Mouse (Mus musculus): Measurements from ENCODE around the gene Ccdc142. TPM values are rescaled to one million over a fixed set of nuclear protein-coding genes. Genes with fewer than 3 reads are reported as not detected.

Gene Ccdc142
- polyA plus RNA-seq, 1 experiment from 2014 or later: 1.9 TPM

- H3K4me1 ChIP-seq: peaks cover 69% of the 10 kb centered on the region
- 2% methylated on average over 52 of the region's 52 CpGs for WGBS (ENCODE audit: insufficient replicate concordance)
Measured at GRCm38 (mm10) chr6:83121863-83122710, 20.7 kb downstream of the Ccdc142 start.

GRCm38 (mm10) chr6:83122961-83123360 lies 21.6 kb downstream of the Ccdc142 start:
- Histone ChIP-seq H3K4me1 (peaks cover 60% of the 10 kb centered on the region), H3K4me3 (peak overlapping the region; percentile 74)

More at GRCm38 (mm10) chr6:83121863-83122710, 20.7 kb downstream of the Ccdc142 start:
- Histone ChIP-seq H3K9me3 (replicated peaks) (no peaks in the 10 kb centered on the region), H3K36me3 (peaks cover 36% of the 10 kb centered on the region), H3K9ac (peak overlapping the region; percentile 88), H3K27me3 (replicated peaks) (no peaks in the 10 kb centered on the region), H3K27ac (peak overlapping the region; percentile 96), H3K4me3 (peak overlapping the region; percentile 74), H3K4me2 (peak overlapping the region; percentile 95)
- ATAC-seq: peak; percentile 40

GRCm38 (mm10) chr6:83124851-83125312 lies 23.5 kb downstream of the Ccdc142 start:
- Histone ChIP-seq H3K9me3 (replicated peaks) (no peaks in the 10 kb centered on the region), H3K4me2 (peak overlapping the region; percentile 93), H3K9ac (peak overlapping the region; percentile 87), H3K27me3 (replicated peaks) (no peaks in the 10 kb centered on the region), H3K36me3 (peaks cover 9% of the 10 kb centered on the region), H3K27ac (peak overlapping the region; percentile 89), H3K4me1 (peaks cover 43% of the 10 kb centered on the region), H3K4me3 (peak overlapping the region; percentile 87)
- ATAC-seq: peak; percentile 9; the same call in 1 of the 2 replicates
- under 1% methylated on average over 30 of the region's 30 CpGs for WGBS (ENCODE audit: insufficient replicate concordance)

More at GRCm38 (mm10) chr6:83122961-83123360, 21.6 kb downstream of the Ccdc142 start:
- no peaks in the 10 kb centered on the region for H3K9me3 ChIP-seq (replicated peaks)
- ATAC-seq: no peak
- peak overlapping the region; percentile 95 for H3K4me2 ChIP-seq
- H3K9ac ChIP-seq: peak overlapping the region; percentile 88; the same call in 1 of the 2 replicates
- H3K36me3 ChIP-seq: peaks cover 27% of the 10 kb centered on the region
- no peak overlapping the region; the same call in 1 of the 2 replicates for H3K27ac ChIP-seq
- WGBS (ENCODE audit: insufficient replicate concordance): 92% methylated on average over 5 of the region's 5 CpGs
- H3K27me3 ChIP-seq (replicated peaks): no peaks in the 10 kb centered on the region

GRCm38 (mm10) chr6:83125331-83125730 lies 23.9 kb downstream of the Ccdc142 start, which contains the start of gene Ino80b:
Gene Ino80b, minus strand, starts transcription at chr6:83125431.
- WGBS (ENCODE audit: insufficient replicate concordance): 30% methylated on average over 5 of the region's 5 CpGs
- Histone ChIP-seq H3K4me1 (peaks cover 38% of the 10 kb centered on the region), H3K27me3 (replicated peaks) (no peaks in the 10 kb centered on the region), H3K36me3 (peaks cover 9% of the 10 kb centered on the region), H3K4me3 (peak within 1 kb of the TSS; percentile 87), H3K9me3 (replicated peaks) (no peaks in the 10 kb centered on the region), H3K9ac (peak within 1 kb of the TSS; percentile 87), H3K27ac (peak within 1 kb of the TSS; percentile 89), H3K4me2 (peak within 1 kb of the TSS; percentile 93)
- ATAC-seq: no peak

- Histone ChIP-seq H3K27ac (no peak overlapping the region), H3K9ac (no peak overlapping the region), H3K36me3 (peaks cover 9% of the 10 kb centered on the region), H3K4me2 (no peak overlapping the region), H3K27me3 (replicated peaks) (no peaks in the 10 kb centered on the region), H3K4me3 (no peak overlapping the region), H3K4me1 (peaks cover 36% of the 10 kb centered on the region), H3K9me3 (replicated peaks) (no peaks in the 10 kb centered on the region)
- WGBS (ENCODE audit: insufficient replicate concordance): 81% methylated on average over 5 of the region's 5 CpGs
- no peak for ATAC-seq
Measured at GRCm38 (mm10) chr6:83127419-83127818, 26.0 kb downstream of the Ccdc142 start.

GRCm38 (mm10) chr6:83131469-83132034 lies 30.2 kb downstream of the Ccdc142 start:
- 53% methylated on average over 6 of the region's 6 CpGs for WGBS (ENCODE audit: insufficient replicate concordance)
- Histone ChIP-seq H3K27me3 (replicated peaks) (peaks cover 28% of the 10 kb centered on the region), H3K4me1 (peaks cover 39% of the 10 kb centered on the region), H3K4me3 (no peak overlapping the region), H3K9me3 (replicated peaks) (no peaks in the 10 kb centered on the region), H3K4me2 (no peak overlapping the region), H3K36me3 (no peaks in the 10 kb centered on the region), H3K9ac (no peak overlapping the region), H3K27ac (peak overlapping the region; percentile 65)
- peak; percentile 42 for ATAC-seq

- 68% methylated on average over 9 of the region's 9 CpGs for WGBS (ENCODE audit: insufficient replicate concordance)
- no peak for ATAC-seq
- Histone ChIP-seq H3K4me3 (no peak overlapping the region), H3K9ac (no peak overlapping the region), H3K9me3 (replicated peaks) (no peaks in the 10 kb centered on the region), H3K4me2 (no peak overlapping the region), H3K27ac (peak overlapping the region; percentile 65), H3K4me1 (peaks cover 47% of the 10 kb centered on the region), H3K36me3 (no peaks in the 10 kb centered on the region), H3K27me3 (replicated peaks) (peaks cover 36% of the 10 kb centered on the region)
Measured at GRCm38 (mm10) chr6:83132176-83132919, 30.9 kb downstream of the Ccdc142 start.

GRCm38 (mm10) chr6:83134226-83134625 lies 32.8 kb downstream of the Ccdc142 start:
- ATAC-seq: no peak
- Histone ChIP-seq H3K9ac (no peak overlapping the region), H3K9me3 (replicated peaks) (no peaks in the 10 kb centered on the region), H3K4me3 (no peak overlapping the region), H3K36me3 (no peaks in the 10 kb centered on the region), H3K27ac (no peak overlapping the region), H3K27me3 (replicated peaks) (peaks cover 51% of the 10 kb centered on the region), H3K4me1 (peaks cover 66% of the 10 kb centered on the region), H3K4me2 (no peak overlapping the region)
- WGBS (ENCODE audit: insufficient replicate concordance): 58% methylated on average over 3 of the region's 3 CpGs

GRCm38 (mm10) chr6:83134951-83135513 lies 33.6 kb downstream of the Ccdc142 start, which contains the start of gene Rtkn:
Gene Rtkn, plus strand, starts transcription at chr6:83135463.
- WGBS (ENCODE audit: insufficient replicate concordance): 57% methylated on average over 7 of the region's 7 CpGs
- peak within 1 kb of the TSS; percentile 71 for H3K9ac ChIP-seq
- peak within 1 kb of the TSS; percentile 57 for H3K4me3 ChIP-seq
- peak within 1 kb of the TSS; percentile 70 for H3K4me2 ChIP-seq
- H3K27ac ChIP-seq: peak within 1 kb of the TSS; percentile 83; the same call in 1 of the 2 replicates
- ATAC-seq: no peak
- H3K4me1 ChIP-seq: peaks cover 67% of the 10 kb centered on the region
- H3K36me3 ChIP-seq: no peaks in the 10 kb centered on the region
- peaks cover 57% of the 10 kb centered on the region for H3K27me3 ChIP-seq (replicated peaks)
- H3K9me3 ChIP-seq (replicated peaks): no peaks in the 10 kb centered on the region

GRCm38 (mm10) chr6:83135571-83136161 lies 34.3 kb downstream of the Ccdc142 start:
- 29% methylated on average over 37 of the region's 37 CpGs for WGBS (ENCODE audit: insufficient replicate concordance)
- Histone ChIP-seq H3K9ac (peak overlapping the region; percentile 71), H3K4me3 (peak overlapping the region; percentile 57), H3K27me3 (replicated peaks) (peaks cover 60% of the 10 kb centered on the region), H3K9me3 (replicated peaks) (no peaks in the 10 kb centered on the region), H3K36me3 (no peaks in the 10 kb centered on the region), H3K4me1 (peaks cover 67% of the 10 kb centered on the region), H3K27ac (0 out of 2 replicates have a peak overlapping the region, but pooled peaks have one; percentile 83), H3K4me2 (peak overlapping the region; percentile 70)
- ATAC-seq: no peak
